Mouse (Mus musculus) liver, postnatal 0 days (tissue): ENCODE data around the gene Dtnb. TPM values are rescaled to one million over a fixed set of nuclear protein-coding genes. Genes with fewer than 3 reads are reported as not detected.
A peak's percentile ranks its signal among the peaks of the same experiment; 100 is the strongest.
"Not testable (repeated sequence)": the region's sequence is repeated elsewhere in the genome, so short reads cannot be mapped to it uniquely, and the experiment has no call there.

Experiments
- ATAC-seq: fragments of 200-750 bp; cut with Nextera tagmentation; 2 replicates; pipeline ENCODE4 v1.8.0; 2017; ENCODE audit warnings: mild to moderate bottlenecking, moderate library complexity
- DNase-seq: peaks from one replicate; pipeline ENCODE4 v3.0.0-alpha.2; 2016
- H3K27ac ChIP-seq: fragments of 300-500 bp; sonication (generic); 2 replicates; pipeline ENCODE4 v1.5.1; 2014; ENCODE audit warnings: antibody characterized with exemption, moderate library complexity, mild to moderate bottlenecking, low read depth
- H3K27me3 ChIP-seq: fragments of 300-500 bp; sonication (generic); 2 replicates; pipeline ENCODE4 v1.6.1; 2014; ENCODE audit warnings: low read length, control low read depth, mixed read lengths; ENCODE audit not compliant: insufficient read depth
- H3K36me3 ChIP-seq: fragments of 300-500 bp; sonication (generic); replicated peaks from 2 replicates; pipeline ENCODE4 v1.6.1; 2014; ENCODE audit warnings: mild to moderate bottlenecking, control low read depth, low read length, moderate library complexity, mixed read lengths; ENCODE audit not compliant: insufficient read depth
- H3K4me1 ChIP-seq: fragments of 300-500 bp; sonication (generic); 2 replicates; pipeline ENCODE4 v1.6.1; 2014; ENCODE audit warnings: antibody characterized with exemption, mild to moderate bottlenecking, control low read depth; ENCODE audit not compliant: insufficient read depth
- H3K4me2 ChIP-seq: fragments of 300-500 bp; sonication (generic); 2 replicates; pipeline ENCODE4 v1.6.1; 2014; ENCODE audit warnings: low read depth, mild to moderate bottlenecking, low read length, moderate library complexity, mixed read lengths
- H3K4me3 ChIP-seq: fragments of 300-500 bp; sonication (generic); 2 replicates; pipeline ENCODE4 v1.5.1; 2014; ENCODE audit warnings: low read depth, low read length
- H3K9ac ChIP-seq: fragments of 300-500 bp; sonication (generic); replicated peaks from 2 replicates; pipeline ENCODE4 v1.6.1; 2014; ENCODE audit warnings: mild to moderate bottlenecking, moderate library complexity
- H3K9me3 ChIP-seq: fragments of 300-500 bp; sonication (generic); 2 replicates; pipeline ENCODE4 v1.6.1; 2016; ENCODE audit warnings: mild to moderate bottlenecking, control low read depth, low read length, mixed read lengths
- CTCF ChIP-seq: sonication (generic); IDR thresholded peaks from 2 replicates; pipeline ENCODE4 v1.5.1; 2016; ENCODE audit warnings: antibody characterized with exemption, low read depth
- EP300 ChIP-seq: IDR thresholded peaks from 2 replicates; pipeline ENCODE4 v1.6.1; 2016; ENCODE audit warnings: antibody characterized with exemption, low read depth, mild to moderate bottlenecking
- WGBS: fragments of 180-500 bp; shearing (Covaris S2); extraction: QIAGEN DNeasy Blood & Tissue Kit; methylation state at CpG from one replicate; pipeline ENCODE4 v1.1.7; 2014; ENCODE audit not compliant: insufficient replicate concordance; 5-methylcytosine and 5-hydroxymethylcytosine counted together
- polyA plus RNA-seq: library from polyadenylated mRNA; unstranded; fragments of >200 nt; fragmentation: Nextera tagmentation; extraction: Ambion mirVana; gene quantifications from 2 replicates; pipeline ENCODE4 v1.2.1, GENCODE M21; 2015

Gene Dtnb
- 15.7 and 16.2 TPM in 2 replicates for polyA plus RNA-seq

GRCm38 (mm10) chr12:3571787-3572580 is at the start of gene Dtnb:
Dtnb (plus strand) TSS chr12:3572381.
- Histone ChIP-seq H3K36me3 (no peaks in the 10 kb centered on the region), H3K9me3 (no peaks in the 10 kb centered on the region), H3K4me3 (peak within 1 kb of the TSS; percentile 96), H3K4me1 (peaks cover 21% of the 10 kb centered on the region), H3K27me3 (no peaks in the 10 kb centered on the region), H3K4me2 (peak within 1 kb of the TSS; percentile 86), H3K9ac (peak within 1 kb of the TSS; percentile 95), H3K27ac (peak within 1 kb of the TSS; percentile 94)
- no peak for TF ChIP-seq CTCF
- TF ChIP-seq EP300 = no peak
- WGBS = 1% methylated on average over 38 of the region's 85 CpGs
- DNase-seq (peak; percentile 82), ATAC-seq (peak; percentile 93)

GRCm38 (mm10) chr12:3525536-3525935 is 46.6 kb upstream of the Dtnb start:
- TF ChIP-seq CTCF = no peak

GRCm38 (mm10) chr12:3535446-3535845 is 36.7 kb upstream of the Dtnb start:
- H3K27ac ChIP-seq, H3K4me3 ChIP-seq, H3K4me2 ChIP-seq, H3K27me3 ChIP-seq, H3K9ac ChIP-seq, ATAC-seq, H3K36me3 ChIP-seq, H3K4me1 ChIP-seq, DNase-seq, H3K9me3 ChIP-seq: not testable (repeated sequence)
- 89% methylated on average over 1 of the region's 1 CpGs for WGBS

More at GRCm38 (mm10) chr12:3525536-3525935, 46.6 kb upstream of the Dtnb start:
- no peaks in the 10 kb centered on the region for H3K27me3 ChIP-seq
- H3K4me1 ChIP-seq = no peaks in the 10 kb centered on the region
- H3K4me3 ChIP-seq = no peak overlapping the region
- H3K9ac ChIP-seq = no peak overlapping the region
- 0 out of 2 replicates have a peak, but pooled peaks cover 3% of the 10 kb centered on the region for H3K9me3 ChIP-seq
- ATAC-seq (no peak), DNase-seq (no peak)
- WGBS = 83% methylated on average over 5 of the region's 5 CpGs
- no peak overlapping the region for H3K27ac ChIP-seq
- H3K4me2 ChIP-seq = no peak overlapping the region
- H3K36me3 ChIP-seq = no peaks in the 10 kb centered on the region

- Histone ChIP-seq H3K9me3 (no peaks in the 10 kb centered on the region), H3K36me3 (no peaks in the 10 kb centered on the region), H3K9ac (no peak overlapping the region), H3K27ac (no peak overlapping the region), H3K4me3 (no peak overlapping the region), H3K27me3 (no peaks in the 10 kb centered on the region), H3K4me2 (no peak overlapping the region), H3K4me1 (no peaks in the 10 kb centered on the region)
- DNase-seq (no peak), ATAC-seq (no peak)
- 63% methylated on average over 3 of the region's 3 CpGs for WGBS
- no peak for TF ChIP-seq CTCF
- TF ChIP-seq EP300 = no peak
Observed at GRCm38 (mm10) chr12:3537616-3538015, 34.6 kb upstream of the Dtnb start.

- ATAC-seq = no peak
Observed at GRCm38 (mm10) chr12:3538036-3538435, 34.1 kb upstream of the Dtnb start.

GRCm38 (mm10) chr12:3539605-3540004 is 32.6 kb upstream of the Dtnb start:
- Histone ChIP-seq H3K9me3 (no peaks in the 10 kb centered on the region), H3K36me3 (no peaks in the 10 kb centered on the region), H3K9ac (no peak overlapping the region), H3K27me3 (no peaks in the 10 kb centered on the region), H3K27ac (no peak overlapping the region), H3K4me1 (0 out of 2 replicates have a peak, but pooled peaks cover 3% of the 10 kb centered on the region), H3K4me2 (no peak overlapping the region), H3K4me3 (no peak overlapping the region)
- no peak for TF ChIP-seq EP300
- no peak for TF ChIP-seq CTCF
- no peak for DNase-seq
- 52% methylated on average over 2 of the region's 2 CpGs for WGBS
- ATAC-seq = peak; percentile 68

More at GRCm38 (mm10) chr12:3538036-3538435, 34.1 kb upstream of the Dtnb start:
- no peaks in the 10 kb centered on the region for H3K9me3 ChIP-seq
- no peak overlapping the region for H3K4me3 ChIP-seq
- H3K27ac ChIP-seq = no peak overlapping the region
- 52% methylated on average over 1 of the region's 1 CpGs for WGBS
- TF ChIP-seq EP300 (no peak), CTCF (no peak)
- 0 out of 2 replicates have a peak, but pooled peaks cover 3% of the 10 kb centered on the region for H3K4me1 ChIP-seq
- no peak for DNase-seq
- no peak overlapping the region for H3K4me2 ChIP-seq
- no peak overlapping the region for H3K9ac ChIP-seq
- no peaks in the 10 kb centered on the region for H3K27me3 ChIP-seq
- H3K36me3 ChIP-seq = no peaks in the 10 kb centered on the region
